Mouse (Mus musculus) ovary, postnatal 10 days (tissue): ENCODE data around the gene Fiz1.

ENCODE experiments used
- DNase-seq: peaks from one replicate; pipeline ENCODE4 v3.0.0; 2022; ENCODE audit warnings: low spot score

Fiz1 gene

GRCm38 (mm10) chr7:5014251-5015117, at the start of gene Fiz1, which contains the start of gene Zfp524:
Gene Fiz1 (minus strand): TSS chr7:5014697.
Gene Zfp524 (plus strand): TSS chr7:5014415.
- DNase-seq = peak; percentile 93

DNA sequence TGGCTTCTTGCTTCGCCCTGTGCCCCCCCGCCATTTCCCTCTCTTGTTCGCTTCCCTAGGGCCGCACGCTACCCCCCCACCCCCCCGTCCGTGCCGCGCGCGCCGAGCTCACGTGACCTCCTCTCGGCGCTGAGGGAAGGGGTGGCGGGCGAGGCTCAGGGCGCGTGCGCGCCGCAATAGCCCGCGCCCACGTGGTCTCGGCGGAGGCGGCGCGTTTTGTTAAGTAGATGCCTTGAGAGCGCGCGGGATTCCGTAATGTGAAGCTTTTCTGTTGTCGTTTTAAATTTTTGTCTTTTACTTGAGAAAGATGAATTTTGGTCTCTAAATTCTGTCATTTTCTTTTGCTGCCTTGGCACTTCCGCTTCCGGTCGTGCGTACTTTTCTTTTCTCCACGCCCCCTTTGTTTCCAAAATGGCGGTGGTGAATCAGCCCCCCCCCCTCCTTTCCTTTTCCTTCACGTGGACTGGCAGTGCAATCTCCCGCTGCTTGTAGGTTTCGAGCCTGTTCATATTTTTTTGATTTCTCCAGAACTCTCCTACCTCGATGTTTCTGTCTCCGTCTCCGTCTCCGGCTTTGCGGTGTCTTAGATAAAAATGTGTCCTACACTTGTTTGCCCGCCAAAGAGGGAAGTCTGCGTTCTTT, 48.0 kb upstream of the Fiz1 start:
- no peak for DNase-seq

DNA sequence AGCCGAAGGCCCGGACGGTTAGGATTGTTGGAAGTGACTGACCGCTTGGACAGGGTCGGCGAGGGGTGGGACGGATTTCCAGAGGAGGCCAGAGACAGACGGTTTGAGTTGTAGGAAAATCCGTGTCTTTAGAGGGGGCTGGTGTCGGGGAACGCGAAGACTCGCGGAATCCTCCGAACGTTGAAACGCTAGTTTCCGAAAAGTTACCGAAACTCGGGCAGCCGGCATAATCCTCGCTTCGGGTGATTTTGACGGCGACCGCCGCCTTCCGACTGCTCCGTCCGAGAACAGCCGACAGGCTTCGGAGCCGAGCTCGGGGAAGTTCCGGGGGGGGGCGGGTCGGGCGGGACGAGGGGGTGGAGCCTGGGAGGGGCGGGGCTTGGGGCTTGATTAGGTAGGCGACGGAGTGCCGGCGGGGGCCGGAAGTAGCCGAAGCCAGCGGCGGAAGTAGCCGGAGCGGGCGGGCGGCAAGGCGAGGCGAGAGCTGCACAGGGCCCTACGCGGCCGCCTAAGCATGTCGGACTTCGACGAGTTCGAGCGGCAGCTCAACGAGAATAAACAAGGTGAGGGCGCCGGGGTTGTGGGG, 47.4 kb upstream of the Fiz1 start, which contains the start of gene U2af2:
Gene U2af2 (plus strand): TSS at position 370 of the 586 bp plus-strand sequence.
- peak; percentile 74 for DNase-seq

- DNase-seq = peak; percentile 98
Measured at GRCm38 (mm10) chr7:5060944-5061773, 46.7 kb upstream of the Fiz1 start.

DNA sequence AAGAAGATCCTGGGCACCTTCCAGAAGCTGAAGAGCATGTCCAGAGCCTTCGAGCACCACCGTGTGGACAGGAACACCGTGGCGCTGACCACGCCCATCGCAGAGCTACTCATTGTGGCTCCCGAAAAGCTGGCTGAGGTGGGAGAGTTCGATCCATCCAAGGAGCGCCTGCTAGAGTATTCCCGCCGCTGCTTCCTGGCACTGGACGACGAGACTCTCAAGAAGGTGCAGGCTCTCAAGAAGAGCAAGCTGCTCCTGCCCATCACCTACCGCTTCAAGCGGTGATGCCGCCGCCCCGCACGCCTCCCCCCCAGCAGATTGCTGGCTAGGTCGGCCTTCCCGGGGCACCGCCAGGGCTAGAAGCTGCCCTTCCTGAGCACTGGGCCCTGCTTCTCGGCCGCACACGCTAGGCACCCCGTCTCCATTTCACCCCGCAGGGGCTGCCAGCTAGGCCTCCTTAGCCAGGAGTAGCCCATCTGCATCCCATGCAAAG, 45.8 kb upstream of the Fiz1 start:
- no peak for DNase-seq

- DNase-seq = no peak
Measured at GRCm38 (mm10) chr7:5059421-5059820, 44.9 kb upstream of the Fiz1 start.

- no peak for DNase-seq
Measured at GRCm38 (mm10) chr7:5058631-5059030, 44.1 kb upstream of the Fiz1 start.

DNA sequence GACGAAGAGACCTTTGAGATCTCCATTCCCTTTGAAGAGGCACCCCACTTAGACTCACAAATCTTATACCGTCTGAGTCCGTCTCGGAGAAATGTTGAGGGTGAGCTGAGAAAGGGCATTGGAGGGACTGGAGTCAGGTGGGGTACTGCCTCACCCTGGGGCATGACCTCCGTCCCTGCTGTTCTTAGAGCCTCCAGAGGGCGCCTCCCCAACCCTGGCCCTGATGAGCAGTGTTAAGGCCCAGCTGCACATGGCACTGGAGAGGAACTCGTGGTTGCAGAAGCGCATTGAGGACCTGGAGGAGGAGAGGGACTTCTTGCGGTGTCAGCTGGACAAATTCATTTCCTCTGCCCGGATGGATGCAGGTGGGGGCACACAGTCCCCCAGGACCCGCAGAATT, 43.3 kb upstream of the Fiz1 start:
- no peak for DNase-seq

- DNase-seq = no peak
Measured at GRCm38 (mm10) chr7:5057381-5057780, 42.9 kb upstream of the Fiz1 start.

DNA sequence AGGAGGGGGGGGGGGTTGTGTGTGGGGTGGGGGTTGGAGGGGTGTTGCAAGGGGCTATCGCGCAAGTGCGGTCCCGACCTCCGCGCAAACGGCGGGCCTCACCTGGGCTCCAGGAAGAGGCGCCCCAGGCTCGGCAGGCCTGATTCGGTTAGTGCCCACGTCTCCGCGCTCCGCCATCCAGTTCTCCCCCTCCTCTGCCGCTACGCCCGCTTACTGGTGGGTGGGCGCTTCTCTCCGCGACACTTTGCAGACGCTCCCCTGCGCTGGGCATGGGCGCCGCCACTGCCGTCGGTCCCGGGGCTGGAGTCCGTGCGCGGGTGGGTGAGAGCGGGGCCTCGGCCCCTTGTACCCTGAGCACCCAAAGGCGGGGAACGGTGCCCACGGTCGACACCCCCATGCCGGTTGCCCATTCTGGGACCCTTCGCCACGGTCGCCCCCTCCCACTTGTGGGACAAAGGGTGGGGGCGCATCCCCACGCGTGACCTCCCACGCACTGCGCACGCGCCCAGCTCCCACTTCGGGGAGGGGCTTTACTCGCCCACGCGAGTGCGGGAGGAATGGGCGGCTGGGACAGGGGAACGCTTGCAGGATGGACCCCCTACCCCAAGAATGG, 42.3 kb upstream of the Fiz1 start:
- no peak for DNase-seq

GRCm38 (mm10) chr7:5053456-5054179, 39.1 kb upstream of the Fiz1 start:
- DNase-seq = no peak

DNA sequence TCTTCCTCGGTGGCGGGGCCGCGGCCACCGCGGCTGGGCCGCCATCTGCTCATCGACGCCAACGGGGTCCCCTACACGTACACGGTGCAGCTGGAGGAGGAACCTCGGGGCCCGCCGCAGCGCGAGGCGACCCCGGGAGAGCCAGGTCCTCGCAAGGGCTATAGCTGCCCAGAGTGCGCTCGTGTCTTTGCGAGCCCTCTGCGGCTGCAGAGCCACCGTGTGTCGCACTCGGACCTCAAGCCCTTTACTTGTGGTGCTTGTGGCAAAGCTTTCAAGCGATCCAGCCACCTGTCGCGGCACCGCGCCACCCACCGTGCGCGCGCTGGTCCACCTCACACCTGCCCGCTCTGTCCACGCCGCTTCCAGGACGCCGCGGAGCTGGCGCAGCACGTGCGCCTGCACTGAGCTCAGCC, 38.4 kb upstream of the Fiz1 start:
- DNase-seq = no peak

DNA sequence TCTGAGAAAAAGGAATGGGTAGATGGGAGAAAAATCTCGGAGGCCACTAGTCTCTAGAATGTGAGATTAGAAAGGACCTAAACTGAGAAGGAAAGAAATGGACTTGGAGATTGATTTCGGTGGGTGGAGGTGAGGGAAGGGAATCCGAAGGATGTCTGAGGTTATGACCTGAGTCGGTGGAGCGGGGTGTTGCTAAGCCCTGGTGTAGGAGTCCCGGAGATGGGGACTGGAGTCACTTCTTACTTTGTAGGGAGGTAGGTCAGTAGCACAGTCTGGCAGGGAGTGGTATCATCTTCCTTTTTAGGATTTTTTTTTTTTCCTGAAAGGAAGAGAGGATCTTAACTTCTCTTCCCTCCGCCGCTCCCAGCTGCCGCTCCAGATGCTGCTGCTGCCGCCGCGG, 37.9 kb upstream of the Fiz1 start:
- no peak for DNase-seq

DNA sequence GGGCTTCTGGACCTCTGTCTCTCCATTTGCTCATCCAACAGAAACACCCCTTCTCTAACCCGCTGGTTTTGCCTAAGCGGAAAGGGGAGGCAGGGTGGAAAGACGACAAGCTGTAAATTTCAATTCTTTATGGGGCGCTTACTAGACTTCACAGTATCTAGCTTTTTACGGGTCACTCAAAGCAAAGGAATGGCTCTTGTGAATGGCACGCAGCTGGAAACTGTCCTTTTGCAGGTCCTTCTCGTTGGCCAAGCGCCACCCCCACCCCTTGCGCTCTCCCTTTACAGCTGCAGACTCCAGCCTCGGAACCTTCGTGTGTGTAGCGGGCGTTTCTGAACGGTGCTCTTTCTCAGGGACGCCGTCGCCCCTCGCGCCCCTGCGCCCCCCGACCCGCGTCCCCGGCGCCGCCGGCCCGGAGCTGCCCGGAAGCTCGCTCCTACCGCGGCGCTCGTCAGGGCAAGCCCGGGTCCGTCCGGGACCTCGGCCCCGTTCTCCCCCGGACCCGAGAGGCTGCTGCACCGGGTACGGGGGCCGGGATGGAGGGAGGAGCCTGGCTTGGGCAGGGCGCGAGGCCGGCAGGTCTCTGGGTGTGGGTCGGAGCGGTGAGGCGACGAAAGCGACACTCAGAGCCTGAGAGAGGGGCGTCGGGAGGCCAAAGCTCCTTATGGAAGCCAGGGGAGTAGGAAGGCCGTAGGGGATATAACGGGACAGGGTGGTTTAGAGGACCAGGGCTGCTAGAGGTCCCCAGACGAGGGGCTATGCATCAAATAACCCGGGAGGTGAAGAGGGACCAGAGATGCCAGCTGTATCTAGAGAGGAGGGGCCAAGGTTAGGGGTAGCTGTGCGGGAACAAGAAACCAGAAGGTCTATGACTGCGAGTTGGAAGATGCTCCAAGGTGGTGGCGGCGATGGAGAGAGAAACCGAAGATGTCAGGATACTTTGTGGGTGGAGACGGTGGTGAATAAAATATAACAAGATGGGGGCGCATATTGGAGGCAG, 37.0 kb upstream of the Fiz1 start, which contains the start of gene Zfp580:
Gene Zfp580 (plus strand): TSS at position 346 of the 1,000 bp plus-strand sequence.
- DNase-seq = peak; percentile 69

- DNase-seq = no peak
Measured at GRCm38 (mm10) chr7:5047313-5047712, 32.8 kb upstream of the Fiz1 start.

DNA sequence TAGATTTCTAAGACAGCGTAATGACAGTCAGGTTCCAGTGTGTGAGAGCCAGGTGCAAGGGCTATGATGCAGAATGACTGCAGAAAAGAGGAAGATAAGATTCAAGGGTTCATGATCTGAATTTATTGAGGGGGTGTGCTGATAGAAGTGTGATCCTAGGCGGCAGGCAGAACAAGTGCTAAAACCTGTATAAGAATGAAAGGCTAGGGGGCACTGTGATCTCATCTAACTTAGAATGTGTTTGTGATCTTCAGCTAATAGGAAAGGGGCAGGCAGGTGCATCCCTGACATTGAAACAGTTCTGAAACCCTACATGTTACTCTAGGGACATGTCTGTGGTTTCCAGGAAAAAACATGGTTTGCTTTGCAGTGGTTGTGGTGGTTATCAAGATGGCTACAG, 31.6 kb upstream of the Fiz1 start:
- no peak for DNase-seq

DNA sequence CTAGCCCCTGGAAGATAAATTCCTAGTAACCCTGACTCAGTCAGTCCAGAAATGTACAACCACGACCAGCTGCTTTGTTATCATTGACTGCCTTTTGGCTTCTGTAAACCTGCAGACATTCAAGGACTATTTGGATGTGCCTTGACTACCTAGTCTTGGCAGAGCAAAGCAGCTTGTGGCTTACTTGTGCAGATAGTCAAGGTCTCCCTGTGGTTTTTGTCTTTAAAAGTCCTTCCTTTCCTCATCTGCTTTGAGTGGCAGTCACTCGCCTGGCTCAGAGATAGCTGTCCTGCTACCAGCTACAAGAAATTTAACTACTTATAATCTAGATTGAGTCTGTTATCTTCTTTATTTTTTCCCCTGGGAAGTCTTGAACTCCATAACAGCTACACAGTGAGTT, 30.5 kb upstream of the Fiz1 start:
- DNase-seq = no peak

DNA sequence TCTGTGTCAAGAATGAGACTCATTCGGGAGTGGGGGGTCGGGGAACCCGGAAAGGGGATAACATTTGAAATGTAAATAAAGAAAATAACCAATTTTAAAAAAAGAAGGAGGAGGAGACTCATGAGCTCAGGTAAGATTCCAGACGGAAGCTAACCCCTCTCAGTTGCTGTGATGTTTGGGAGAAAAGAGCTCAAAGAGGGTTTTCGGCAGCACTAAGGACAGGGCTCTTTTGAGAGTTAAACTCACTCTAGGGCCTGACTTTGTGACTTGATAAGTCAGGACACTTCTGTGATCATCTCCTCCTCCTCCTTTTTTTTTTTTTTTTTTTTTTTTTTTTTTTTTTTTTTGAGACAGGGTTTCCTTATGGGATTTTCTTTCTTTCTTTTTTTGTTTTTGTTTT, 24.4 kb upstream of the Fiz1 start:
- no peak for DNase-seq

DNA sequence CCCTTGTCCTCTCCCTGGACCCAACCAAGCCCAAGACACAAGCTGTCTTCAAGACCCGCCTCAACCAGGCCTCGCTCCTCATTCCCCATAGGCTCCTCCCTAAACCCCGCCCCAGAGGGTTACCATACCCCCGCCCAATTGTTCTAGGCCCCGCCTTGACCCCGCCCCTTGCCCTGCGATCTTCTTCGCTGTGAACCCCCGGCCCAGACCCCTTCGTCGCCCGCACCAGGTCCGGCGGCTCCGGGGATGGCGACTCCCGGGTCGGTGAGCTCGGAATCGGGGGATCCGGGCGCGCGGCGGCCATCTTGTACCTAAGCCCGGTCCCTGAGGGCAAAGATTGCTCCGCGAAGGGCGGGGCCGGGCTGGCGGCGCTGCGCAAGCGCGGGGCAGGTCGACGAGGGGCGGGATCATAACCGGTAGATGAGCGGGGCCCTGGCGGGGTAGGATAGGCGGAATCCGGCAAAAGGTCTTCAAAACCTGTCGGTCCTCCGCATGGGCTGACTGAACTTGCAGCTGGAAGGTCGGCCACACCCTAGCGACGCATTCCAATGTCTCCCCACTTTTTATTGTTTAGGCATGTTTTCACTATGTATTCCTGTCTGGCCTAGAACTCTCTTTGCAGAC, 23.7 kb upstream of the Fiz1 start, which contains the start of gene Zfp784:
Gene Zfp784 (minus strand): TSS at position 338 of the 624 bp plus-strand sequence.
- peak; percentile 90 for DNase-seq
